Mouse (Mus musculus) midbrain, embryonic 13.5 days (tissue): Measurements from ENCODE around the gene Pex11g. TPM values are rescaled to one million over a fixed set of nuclear protein-coding genes. Genes with fewer than 3 reads are reported as not detected.

Source experiments
- ATAC-seq: fragments of 200-750 bp; cut with Nextera tagmentation; 2 replicates; pipeline ENCODE4 v1.8.0; 2017; ENCODE audit warnings: mild to moderate bottlenecking, moderate TSS enrichment, moderate library complexity
- H3K27ac ChIP-seq: fragments of 300-500 bp; sonication (generic); 2 replicates; pipeline ENCODE4 v1.5.1; 2015; ENCODE audit warnings: inconsistent platforms, mild to moderate bottlenecking, moderate library complexity
- H3K27me3 ChIP-seq: fragments of 300-500 bp; sonication (generic); 2 replicates; pipeline ENCODE4 v1.6.1; 2015; ENCODE audit warnings: mild to moderate bottlenecking, inconsistent platforms
- H3K36me3 ChIP-seq: fragments of 300-500 bp; sonication (generic); 2 replicates; pipeline ENCODE4 v1.6.1; 2015; ENCODE audit warnings: mild to moderate bottlenecking, inconsistent platforms
- H3K4me1 ChIP-seq: fragments of 300-500 bp; sonication (generic); replicated peaks from 2 replicates; pipeline ENCODE4 v1.6.1; 2015; ENCODE audit warnings: inconsistent platforms
- H3K4me2 ChIP-seq: fragments of 300-500 bp; sonication (generic); replicated peaks from 2 replicates; pipeline ENCODE4 v1.6.1; 2015; ENCODE audit warnings: moderate library complexity, mild to moderate bottlenecking, inconsistent platforms
- H3K4me3 ChIP-seq: fragments of 300-500 bp; sonication (generic); replicated peaks from 2 replicates; pipeline ENCODE4 v1.5.1; 2015; ENCODE audit warnings: mild to moderate bottlenecking, inconsistent platforms
- H3K9ac ChIP-seq: fragments of 300-500 bp; sonication (generic); replicated peaks from 2 replicates; pipeline ENCODE4 v1.6.1; 2015; ENCODE audit warnings: mild to moderate bottlenecking, inconsistent platforms
- H3K9me3 ChIP-seq: fragments of 300-500 bp; sonication (generic); 2 replicates; pipeline ENCODE4 v1.6.1; 2016; ENCODE audit warnings: mild to moderate bottlenecking, inconsistent platforms
- WGBS: fragments of 180-500 bp; shearing (Covaris S2); methylation state at CpG from one replicate; pipeline ENCODE4 v1.1.7; 2015; 5-methylcytosine and 5-hydroxymethylcytosine counted together
- polyA plus RNA-seq: library from polyadenylated mRNA; unstranded; fragments of >200 nt; fragmentation: Nextera tagmentation; extraction: Ambion mirVana; gene quantifications from 2 replicates; pipeline ENCODE4 v1.2.1, GENCODE M21; 2015

Gene Pex11g
- polyA plus RNA-seq, 1 experiment from 2014 or later: 5.3 TPM

- Histone ChIP-seq H3K27ac (no peak within 1 kb of the TSS), H3K9me3 (no peaks in the 10 kb centered on the region), H3K9ac (no peak within 1 kb of the TSS), H3K4me3 (no peak within 1 kb of the TSS), H3K27me3 (no peaks in the 10 kb centered on the region), H3K4me2 (no peak within 1 kb of the TSS), H3K4me1 (peaks cover 13% of the 10 kb centered on the region), H3K36me3 (no peaks in the 10 kb centered on the region)
- no peak for ATAC-seq
Observed at GRCm38 (mm10) chr8:3470562-3470961, 3.1 kb upstream of the Pex11g start, which contains the start of gene Tex45. TSS of gene Tex45 (plus strand) at chr8:3470862.

- Histone ChIP-seq H3K36me3 (no peaks in the 10 kb centered on the region), H3K9me3 (no peaks in the 10 kb centered on the region), H3K27ac (no peak overlapping the region), H3K4me2 (no peak overlapping the region), H3K4me1 (peaks cover 13% of the 10 kb centered on the region), H3K27me3 (no peaks in the 10 kb centered on the region), H3K9ac (no peak overlapping the region), H3K4me3 (no peak overlapping the region)
- no peak for ATAC-seq
- 90% methylated on average over 1 of the region's 1 CpGs for WGBS
Observed at GRCm38 (mm10) chr8:3468838-3469237, 1.4 kb upstream of the Pex11g start.

- H3K36me3 ChIP-seq: no peaks in the 10 kb centered on the region
- peak; percentile 21 for ATAC-seq
- peak overlapping the region; percentile 43 for H3K4me3 ChIP-seq
- H3K9me3 ChIP-seq: no peaks in the 10 kb centered on the region
- WGBS: 45% methylated on average over 9 of the region's 9 CpGs
- peak overlapping the region; percentile 84 for H3K27ac ChIP-seq
- H3K9ac ChIP-seq: peak overlapping the region; percentile 61
- peak overlapping the region; percentile 63 for H3K4me2 ChIP-seq
- peaks cover 13% of the 10 kb centered on the region for H3K4me1 ChIP-seq
- H3K27me3 ChIP-seq: no peaks in the 10 kb centered on the region
Observed at GRCm38 (mm10) chr8:3467886-3468545, 536 bp upstream of the Pex11g start.

- no peak overlapping the region for H3K27ac ChIP-seq
- no peak overlapping the region for H3K9ac ChIP-seq
- no peak overlapping the region for H3K4me3 ChIP-seq
- H3K4me2 ChIP-seq: no peak overlapping the region
- H3K9me3 ChIP-seq: no peaks in the 10 kb centered on the region
- H3K36me3 ChIP-seq: peaks cover under 1% of the 10 kb centered on the region; the same call in 1 of the 2 replicates
- peaks cover 13% of the 10 kb centered on the region for H3K4me1 ChIP-seq
- 56% methylated on average over 5 of the region's 5 CpGs for WGBS
- ATAC-seq: no peak
- no peaks in the 10 kb centered on the region for H3K27me3 ChIP-seq
Observed at GRCm38 (mm10) chr8:3464309-3464708, 3.2 kb downstream of the Pex11g start.

GRCm38 (mm10) chr8:3463248-3463647, 4.2 kb downstream of the Pex11g start:
- no peak overlapping the region for H3K4me2 ChIP-seq
- peaks cover 11% of the 10 kb centered on the region for H3K4me1 ChIP-seq
- H3K9me3 ChIP-seq: no peaks in the 10 kb centered on the region
- H3K9ac ChIP-seq: no peak overlapping the region
- ATAC-seq: no peak
- no peak overlapping the region for H3K4me3 ChIP-seq
- H3K27me3 ChIP-seq: no peaks in the 10 kb centered on the region
- no peak overlapping the region for H3K27ac ChIP-seq
- H3K36me3 ChIP-seq: peaks cover 11% of the 10 kb centered on the region
- WGBS: 94% methylated on average over 2 of the region's 2 CpGs

GRCm38 (mm10) chr8:3451992-3452391, 15.5 kb downstream of the Pex11g start:
- WGBS: 97% methylated on average over 25 of the region's 25 CpGs
- Histone ChIP-seq H3K4me3 (no peak overlapping the region), H3K9ac (no peak overlapping the region), H3K4me1 (no peaks in the 10 kb centered on the region), H3K9me3 (no peaks in the 10 kb centered on the region), H3K4me2 (no peak overlapping the region), H3K27me3 (no peaks in the 10 kb centered on the region), H3K27ac (no peak overlapping the region), H3K36me3 (peaks cover 95% of the 10 kb centered on the region)
- no peak for ATAC-seq

GRCm38 (mm10) chr8:3450670-3451069, 16.8 kb downstream of the Pex11g start:
- Histone ChIP-seq H3K4me2 (no peak overlapping the region), H3K4me3 (no peak overlapping the region), H3K9me3 (no peaks in the 10 kb centered on the region), H3K27ac (no peak overlapping the region), H3K27me3 (no peaks in the 10 kb centered on the region), H3K9ac (no peak overlapping the region), H3K36me3 (peaks cover 87% of the 10 kb centered on the region), H3K4me1 (no peaks in the 10 kb centered on the region)
- WGBS: 29% methylated on average over 5 of the region's 5 CpGs
- peak; percentile 59 for ATAC-seq

GRCm38 (mm10) chr8:3449226-3449625, 18.3 kb downstream of the Pex11g start:
- no peak for ATAC-seq
- Histone ChIP-seq H3K4me3 (no peak overlapping the region), H3K9me3 (no peaks in the 10 kb centered on the region), H3K36me3 (peaks cover 80% of the 10 kb centered on the region), H3K4me1 (no peaks in the 10 kb centered on the region), H3K27me3 (no peaks in the 10 kb centered on the region), H3K4me2 (no peak overlapping the region), H3K27ac (no peak overlapping the region), H3K9ac (no peak overlapping the region)
- WGBS: 90% methylated on average over 2 of the region's 2 CpGs

- H3K36me3 ChIP-seq: peaks cover 81% of the 10 kb centered on the region
- H3K4me1 ChIP-seq: no peaks in the 10 kb centered on the region
- no peak overlapping the region for H3K4me2 ChIP-seq
- no peak for ATAC-seq
- WGBS: 76% methylated on average over 12 of the region's 12 CpGs
- H3K27me3 ChIP-seq: no peaks in the 10 kb centered on the region
- no peak overlapping the region for H3K4me3 ChIP-seq
- no peaks in the 10 kb centered on the region for H3K9me3 ChIP-seq
- no peak overlapping the region for H3K9ac ChIP-seq
- no peak overlapping the region for H3K27ac ChIP-seq
Observed at GRCm38 (mm10) chr8:3439510-3439909, 28.0 kb downstream of the Pex11g start.

GRCm38 (mm10) chr8:3436492-3436891, 31.0 kb downstream of the Pex11g start:
- Histone ChIP-seq H3K9ac (no peak overlapping the region), H3K27me3 (no peaks in the 10 kb centered on the region), H3K4me2 (no peak overlapping the region), H3K4me3 (no peak overlapping the region), H3K27ac (no peak overlapping the region), H3K4me1 (no peaks in the 10 kb centered on the region), H3K36me3 (peaks cover 96% of the 10 kb centered on the region), H3K9me3 (no peaks in the 10 kb centered on the region)
- ATAC-seq: no peak
- WGBS: 84% methylated on average over 6 of the region's 6 CpGs

- Histone ChIP-seq H3K27ac (no peak overlapping the region), H3K4me1 (no peaks in the 10 kb centered on the region), H3K9me3 (no peaks in the 10 kb centered on the region), H3K4me3 (no peak overlapping the region), H3K36me3 (peaks cover 86% of the 10 kb centered on the region), H3K9ac (no peak overlapping the region), H3K27me3 (no peaks in the 10 kb centered on the region), H3K4me2 (no peak overlapping the region)
- WGBS: 93% methylated on average over 3 of the region's 3 CpGs
- no peak for ATAC-seq
Observed at GRCm38 (mm10) chr8:3431113-3431512, 36.4 kb downstream of the Pex11g start.

- WGBS: 85% methylated on average over 2 of the region's 2 CpGs
- Histone ChIP-seq H3K27me3 (no peaks in the 10 kb centered on the region), H3K9ac (no peak overlapping the region), H3K27ac (no peak overlapping the region), H3K4me3 (no peak overlapping the region), H3K4me2 (no peak overlapping the region), H3K9me3 (no peaks in the 10 kb centered on the region), H3K36me3 (peaks cover 74% of the 10 kb centered on the region), H3K4me1 (no peaks in the 10 kb centered on the region)
- no peak for ATAC-seq
Observed at GRCm38 (mm10) chr8:3429966-3430365, 37.5 kb downstream of the Pex11g start.

GRCm38 (mm10) chr8:3428426-3428825, 39.1 kb downstream of the Pex11g start:
- H3K36me3 ChIP-seq: peaks cover 60% of the 10 kb centered on the region
- no peak overlapping the region for H3K27ac ChIP-seq
- no peaks in the 10 kb centered on the region for H3K27me3 ChIP-seq
- H3K4me2 ChIP-seq: no peak overlapping the region
- no peak overlapping the region for H3K4me3 ChIP-seq
- H3K9me3 ChIP-seq: no peaks in the 10 kb centered on the region
- H3K4me1 ChIP-seq: no peaks in the 10 kb centered on the region
- WGBS: 88% methylated on average over 2 of the region's 2 CpGs
- H3K9ac ChIP-seq: no peak overlapping the region
- ATAC-seq: no peak
